Mouse (Mus musculus): ENCODE measurements around the gene Cbx4. TPM values are rescaled to one million over a fixed set of nuclear protein-coding genes. Genes with fewer than 3 reads are reported as not detected.

Cbx4 gene
- total and polyA plus RNA-seq, 2 experiments from 2014 or later = 8.2 to 23.1 TPM

DNA sequence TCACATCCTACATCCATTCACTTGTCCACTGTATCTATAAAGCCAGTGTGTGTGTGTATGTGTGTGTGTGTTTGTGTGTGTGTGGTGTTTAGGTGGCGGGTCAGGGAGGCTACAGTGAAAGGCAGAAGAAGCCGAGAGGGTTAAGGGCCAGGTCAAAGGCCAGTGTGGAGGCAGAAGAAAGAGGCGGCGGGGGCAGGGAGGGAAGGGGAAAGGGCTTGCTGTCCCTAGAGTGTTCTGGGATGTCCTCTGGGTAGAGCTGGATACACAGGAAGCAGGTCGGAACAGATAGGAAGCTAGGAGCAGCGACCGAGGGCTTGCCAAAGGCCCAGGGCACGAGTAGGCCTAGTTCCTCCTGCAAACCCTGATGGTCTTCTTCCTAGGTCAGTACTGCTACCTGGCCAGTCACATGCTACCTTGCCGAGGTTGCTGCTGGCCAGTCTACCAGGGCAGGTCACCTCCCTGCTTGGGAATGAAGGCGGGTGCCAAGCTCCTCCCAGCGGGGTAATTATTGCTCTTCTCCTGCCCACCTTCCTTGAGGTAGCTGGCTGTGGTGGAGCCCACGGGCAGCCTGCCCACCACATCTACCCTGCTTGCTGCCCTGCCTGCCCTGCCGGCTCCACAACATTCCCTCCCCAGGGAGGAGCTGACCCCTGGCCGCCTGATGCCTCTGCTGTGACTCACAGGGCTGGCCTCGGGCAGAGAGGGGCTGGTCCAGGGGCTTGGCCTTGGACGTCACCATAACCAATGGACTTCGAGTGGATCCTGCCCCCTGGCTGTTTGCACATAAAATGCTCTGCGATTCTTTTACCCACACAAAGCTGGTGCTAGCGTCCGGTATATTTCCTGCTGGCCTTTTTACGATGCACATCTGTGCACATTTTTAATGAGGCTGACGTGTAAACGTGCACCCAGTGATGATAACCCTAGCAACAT lies 40.2 kb upstream of the Cbx4 start:
- WGBS = 32% methylated on average over 23 of the region's 23 CpGs
- no peak for TF ChIP-seq EP300 (IDR thresholded peaks at IDR 0.05; ENCODE audit: low read depth)
- peak; percentile 73 for TF ChIP-seq CTCF (IDR thresholded peaks at IDR 0.05; ENCODE audit: low read depth)
- H3K4me3 ChIP-seq (ENCODE audit: low read depth, low read length) = no peak overlapping the region
- no peaks in the 10 kb centered on the region for H3K36me3 ChIP-seq (replicated peaks; ENCODE audit: control insufficient read depth, insufficient read depth, low read length)
- no peaks in the 10 kb centered on the region for H3K9me3 ChIP-seq (replicated peaks; ENCODE audit: control insufficient read depth, low read length)
- peak overlapping the region; percentile 70 for H3K27ac ChIP-seq (ENCODE audit: low read depth)
- DNase-seq (ENCODE audit: low spot score) (peak; percentile 94), ATAC-seq (ENCODE audit: insufficient read depth, low read depth) (peak; percentile 88)
- peaks cover 48% of the 10 kb centered on the region for H3K4me1 ChIP-seq (ENCODE audit: control insufficient read depth, insufficient read depth)
- H3K27me3 ChIP-seq (ENCODE audit: control insufficient read depth, insufficient read depth, low read length) = no peaks in the 10 kb centered on the region
- peak overlapping the region; percentile 32 for H3K4me2 ChIP-seq (ENCODE audit: low read depth, low read length)
- H3K9ac ChIP-seq (replicated peaks; ENCODE audit: low read depth, low read length) = 0 out of 2 replicates have a peak overlapping the region, but pooled peaks have one; percentile 17

DNA sequence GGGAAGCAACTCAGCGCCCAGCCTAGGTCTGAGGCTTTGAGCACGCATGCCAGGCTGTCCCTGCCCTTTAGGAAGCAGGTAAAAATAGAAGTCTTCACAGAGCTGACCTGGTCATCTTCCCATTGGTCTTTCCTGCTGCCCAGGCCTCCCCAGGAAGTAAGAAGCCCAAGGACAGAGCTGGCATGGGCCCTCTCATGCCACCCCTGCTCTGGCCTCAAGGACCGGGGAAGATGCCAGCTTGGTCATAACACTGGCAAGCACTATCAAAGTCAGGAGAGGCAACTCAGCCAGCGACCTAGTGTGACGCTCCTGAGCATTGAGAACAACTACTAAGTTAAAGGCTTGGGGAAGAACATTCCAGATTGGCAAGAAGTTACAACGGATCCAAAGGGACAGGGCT lies 38.5 kb upstream of the Cbx4 start:
- WGBS = 72% methylated on average over 6 of the region's 6 CpGs
- Histone ChIP-seq H3K4me2 (ENCODE audit: low read depth, low read length) (no peak overlapping the region), H3K4me1 (ENCODE audit: control insufficient read depth, insufficient read depth) (peaks cover 48% of the 10 kb centered on the region), H3K9me3 (replicated peaks; ENCODE audit: control insufficient read depth, low read length) (no peaks in the 10 kb centered on the region), H3K36me3 (replicated peaks; ENCODE audit: control insufficient read depth, insufficient read depth, low read length) (no peaks in the 10 kb centered on the region), H3K9ac (replicated peaks; ENCODE audit: low read depth, low read length) (no peak overlapping the region), H3K4me3 (ENCODE audit: low read depth, low read length) (no peak overlapping the region), H3K27me3 (ENCODE audit: control insufficient read depth, insufficient read depth, low read length) (no peaks in the 10 kb centered on the region), H3K27ac (ENCODE audit: low read depth) (no peak overlapping the region)
- no peak for DNase-seq (ENCODE audit: low spot score)
- no peak for ATAC-seq (ENCODE audit: insufficient read depth, low read depth)
- no peak for TF ChIP-seq CTCF (IDR thresholded peaks at IDR 0.05; ENCODE audit: low read depth)
- TF ChIP-seq EP300 (IDR thresholded peaks at IDR 0.05; ENCODE audit: low read depth) = no peak

DNA sequence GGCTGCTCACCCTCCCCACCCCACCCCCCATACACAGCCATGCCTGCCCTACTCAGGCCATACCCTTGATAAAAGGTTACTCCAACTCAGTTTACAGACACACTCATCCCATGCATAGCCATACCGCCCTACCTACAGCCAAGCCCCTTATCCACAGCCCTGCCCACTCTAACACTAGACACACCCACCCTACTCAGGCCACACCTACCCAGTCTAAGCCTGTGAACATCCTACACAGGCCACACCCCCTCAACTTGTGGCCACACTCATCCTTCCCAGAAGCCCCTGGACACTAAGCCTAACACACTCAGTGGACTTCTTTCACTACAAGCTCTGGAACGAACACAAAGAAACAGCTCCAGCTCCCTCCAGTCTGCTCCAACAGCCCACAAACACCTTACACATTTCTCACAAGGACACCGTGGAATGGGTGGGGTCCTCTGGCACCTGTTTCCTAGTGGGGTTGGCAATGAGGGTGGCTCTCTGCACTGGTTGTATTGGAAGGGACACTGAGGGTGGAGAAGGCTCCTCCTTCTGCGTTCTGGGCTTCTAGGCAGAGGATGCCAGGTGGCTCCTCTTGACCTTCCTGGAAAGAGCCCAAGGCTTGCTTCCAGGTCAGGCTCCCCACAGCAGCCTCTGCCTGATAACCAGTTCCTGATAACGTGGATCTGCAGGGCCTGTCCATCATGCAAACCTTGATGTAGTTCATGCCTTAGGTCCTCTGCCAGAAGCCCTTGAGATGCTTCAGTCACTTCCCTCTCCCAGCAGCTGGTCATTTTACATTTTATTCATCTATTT lies 37.7 kb upstream of the Cbx4 start:
- Histone ChIP-seq H3K4me3 (ENCODE audit: low read depth, low read length) (no peak overlapping the region), H3K4me1 (ENCODE audit: control insufficient read depth, insufficient read depth) (peaks cover 46% of the 10 kb centered on the region), H3K9me3 (replicated peaks; ENCODE audit: control insufficient read depth, low read length) (no peaks in the 10 kb centered on the region), H3K36me3 (replicated peaks; ENCODE audit: control insufficient read depth, insufficient read depth, low read length) (no peaks in the 10 kb centered on the region), H3K9ac (replicated peaks; ENCODE audit: low read depth, low read length) (no peak overlapping the region), H3K4me2 (ENCODE audit: low read depth, low read length) (no peak overlapping the region), H3K27ac (ENCODE audit: low read depth) (no peak overlapping the region), H3K27me3 (ENCODE audit: control insufficient read depth, insufficient read depth, low read length) (no peaks in the 10 kb centered on the region)
- DNase-seq (ENCODE audit: low spot score) (no peak), ATAC-seq (ENCODE audit: insufficient read depth, low read depth) (no peak)
- 51% methylated on average over 5 of the region's 5 CpGs for WGBS
- TF ChIP-seq EP300 (IDR thresholded peaks at IDR 0.05; ENCODE audit: low read depth) (no peak), CTCF (IDR thresholded peaks at IDR 0.05; ENCODE audit: low read depth) (no peak)

DNA sequence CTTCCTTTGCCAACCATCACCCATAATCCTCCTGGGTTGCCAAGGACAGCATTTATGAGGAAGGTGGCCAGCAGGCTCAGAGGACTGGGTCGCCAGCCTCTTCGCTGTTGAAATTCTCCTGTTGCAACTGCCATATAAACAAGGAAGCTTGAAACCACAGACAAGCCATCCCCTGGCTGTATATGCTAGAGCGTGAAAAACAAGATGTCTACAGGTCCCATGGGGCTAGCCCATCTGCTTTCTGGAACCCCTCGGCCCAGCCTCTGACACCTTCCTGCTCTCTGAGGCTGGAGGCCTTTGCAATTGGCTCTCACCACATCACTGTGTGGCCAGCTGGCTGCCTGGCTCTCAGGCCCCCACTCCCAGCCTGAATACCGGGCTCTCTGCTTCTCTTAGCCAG lies 36.4 kb upstream of the Cbx4 start:
- 82% methylated on average over 5 of the region's 5 CpGs for WGBS
- DNase-seq (ENCODE audit: low spot score) = no peak
- H3K4me1 ChIP-seq (ENCODE audit: control insufficient read depth, insufficient read depth) = peaks cover 33% of the 10 kb centered on the region

DNA sequence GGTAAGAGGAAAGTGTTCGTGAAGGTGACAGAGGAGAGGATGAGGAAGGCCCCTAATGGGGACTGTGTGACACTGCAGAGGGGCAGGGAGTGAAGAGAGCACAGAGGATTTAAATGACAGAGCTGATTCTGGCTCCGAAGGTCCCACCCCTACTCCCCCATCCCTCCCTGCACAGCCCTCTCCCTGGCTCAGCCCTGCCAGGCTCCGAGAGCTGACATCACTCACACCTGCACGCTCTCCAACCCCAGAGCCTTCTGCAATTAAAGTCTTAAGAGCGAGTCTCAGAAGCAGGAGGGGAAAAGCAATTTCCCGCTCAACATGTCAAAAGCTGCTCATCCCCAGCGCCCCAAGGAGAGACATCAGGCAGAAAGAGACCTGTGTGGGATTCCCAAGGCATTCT lies 32.9 kb upstream of the Cbx4 start:
- no peaks in the 10 kb centered on the region for H3K36me3 ChIP-seq (replicated peaks; ENCODE audit: control insufficient read depth, insufficient read depth, low read length)
- H3K4me1 ChIP-seq (ENCODE audit: control insufficient read depth, insufficient read depth) = 0 out of 2 replicates have a peak, but pooled peaks cover 3% of the 10 kb centered on the region
- H3K27me3 ChIP-seq (ENCODE audit: control insufficient read depth, insufficient read depth, low read length) = no peaks in the 10 kb centered on the region
- no peak overlapping the region for H3K4me2 ChIP-seq (ENCODE audit: low read depth, low read length)
- no peak overlapping the region for H3K9ac ChIP-seq (replicated peaks; ENCODE audit: low read depth, low read length)
- H3K27ac ChIP-seq (ENCODE audit: low read depth) = no peak overlapping the region
- TF ChIP-seq CTCF (IDR thresholded peaks at IDR 0.05; ENCODE audit: low read depth) (no peak), EP300 (IDR thresholded peaks at IDR 0.05; ENCODE audit: low read depth) (no peak)
- H3K9me3 ChIP-seq (replicated peaks; ENCODE audit: control insufficient read depth, low read length) = no peaks in the 10 kb centered on the region
- ATAC-seq (ENCODE audit: insufficient read depth, low read depth) (no peak), DNase-seq (ENCODE audit: low spot score) (no peak)
- no peak overlapping the region for H3K4me3 ChIP-seq (ENCODE audit: low read depth, low read length)
- 42% methylated on average over 7 of the region's 7 CpGs for WGBS

More for the DNA sequence above, 36.4 kb upstream of the Cbx4 start:
- no peak for TF ChIP-seq CTCF (IDR thresholded peaks at IDR 0.05; ENCODE audit: low read depth)
- no peak for TF ChIP-seq EP300 (IDR thresholded peaks at IDR 0.05; ENCODE audit: low read depth)
- no peaks in the 10 kb centered on the region for H3K36me3 ChIP-seq (replicated peaks; ENCODE audit: control insufficient read depth, insufficient read depth, low read length)
- no peak overlapping the region for H3K4me3 ChIP-seq (ENCODE audit: low read depth, low read length)
- ATAC-seq (ENCODE audit: insufficient read depth, low read depth) = no peak
- no peaks in the 10 kb centered on the region for H3K27me3 ChIP-seq (ENCODE audit: control insufficient read depth, insufficient read depth, low read length)
- H3K9me3 ChIP-seq (replicated peaks; ENCODE audit: control insufficient read depth, low read length) = no peaks in the 10 kb centered on the region
- H3K27ac ChIP-seq (ENCODE audit: low read depth) = no peak overlapping the region
- H3K9ac ChIP-seq (replicated peaks; ENCODE audit: low read depth, low read length) = no peak overlapping the region
- H3K4me2 ChIP-seq (ENCODE audit: low read depth, low read length) = no peak overlapping the region

Data from heart, postnatal 0 days (tissue).